Mouse (Mus musculus) midbrain, embryonic 16.5 days (tissue): ENCODE results near the gene Prpf31. TPM values are rescaled to one million over a fixed set of nuclear protein-coding genes. Genes with fewer than 3 reads are reported as not detected.
A peak's percentile ranks its signal among the peaks of the same experiment; 100 is the strongest.

ENCODE experiments used
- ATAC-seq: fragments of 200-750 bp; cut with Nextera tagmentation; 2 replicates; pipeline ENCODE4 v1.8.0; 2017; ENCODE audit warnings: moderate TSS enrichment
- H3K27ac ChIP-seq: fragments of 300-500 bp; sonication (generic); 2 replicates; pipeline ENCODE4 v1.5.1; 2014; ENCODE audit warnings: mild to moderate bottlenecking, low read length, mixed read lengths
- H3K27me3 ChIP-seq: fragments of 300-500 bp; sonication (generic); 2 replicates; pipeline ENCODE4 v1.6.1; 2014; ENCODE audit warnings: low read depth, low read length, mixed read lengths; ENCODE audit not compliant: control insufficient read depth, insufficient read depth
- H3K36me3 ChIP-seq: fragments of 300-500 bp; sonication (generic); 2 replicates; pipeline ENCODE4 v1.6.1; 2014; ENCODE audit warnings: mild to moderate bottlenecking, low read length, moderate library complexity, mixed read lengths; ENCODE audit not compliant: control insufficient read depth, insufficient read depth
- H3K4me1 ChIP-seq: fragments of 300-500 bp; sonication (generic); 2 replicates; pipeline ENCODE4 v1.6.1; 2014; ENCODE audit warnings: mild to moderate bottlenecking, low read length, mixed read lengths; ENCODE audit not compliant: control insufficient read depth, insufficient read depth
- H3K4me2 ChIP-seq: fragments of 300-500 bp; sonication (generic); 2 replicates; pipeline ENCODE4 v1.6.1; 2014; ENCODE audit warnings: mild to moderate bottlenecking, low read length, mixed read lengths
- H3K4me3 ChIP-seq: fragments of 300-500 bp; sonication (generic); 2 replicates; pipeline ENCODE4 v1.5.1; 2014; ENCODE audit warnings: low read depth, mild to moderate bottlenecking, low read length, moderate library complexity, mixed read lengths
- H3K9ac ChIP-seq: fragments of 300-500 bp; sonication (generic); 2 replicates; pipeline ENCODE4 v1.6.1; 2014; ENCODE audit warnings: low read depth, low read length, mixed read lengths
- H3K9me3 ChIP-seq: fragments of 300-500 bp; sonication (generic); replicated peaks from 2 replicates; pipeline ENCODE4 v1.6.1; 2014; ENCODE audit warnings: mild to moderate bottlenecking, low read length, mixed read lengths; ENCODE audit not compliant: control insufficient read depth, poor library complexity, severe bottlenecking
- WGBS: fragments of 180-500 bp; shearing (Covaris S2); extraction: QIAGEN DNeasy Blood & Tissue Kit; methylation state at CpG from one replicate; pipeline ENCODE4 v1.1.7; 2014; 5-methylcytosine and 5-hydroxymethylcytosine counted together
- polyA plus RNA-seq: library from polyadenylated mRNA; unstranded; fragments of >200 nt; fragmentation: Nextera tagmentation; extraction: Ambion mirVana; gene quantifications from 2 replicates; pipeline ENCODE4 v1.2.1, GENCODE M21; 2015

Prpf31 gene
- polyA plus RNA-seq, 1 experiment from 2014 or later, result 86.7 TPM

- peak within 1 kb of the TSS; percentile 94 for H3K27ac ChIP-seq
- H3K9me3 ChIP-seq, result no peaks in the 10 kb centered on the region
- H3K4me2 ChIP-seq, result peak within 1 kb of the TSS; percentile 76
- peak; percentile 98 for ATAC-seq
- peak within 1 kb of the TSS; percentile 96 for H3K9ac ChIP-seq
- peaks cover 37% of the 10 kb centered on the region for H3K4me1 ChIP-seq
- peak within 1 kb of the TSS; percentile 95 for H3K4me3 ChIP-seq
- no peaks in the 10 kb centered on the region for H3K27me3 ChIP-seq
- H3K36me3 ChIP-seq, result peaks cover 7% of the 10 kb centered on the region
- under 1% methylated on average over 51 of the region's 58 CpGs for WGBS
Observed at GRCm38 (mm10) chr7:3644672-3645487, 15.1 kb downstream of the Prpf31 start, which contains the start of gene Cnot3. Gene Cnot3, plus strand, starts transcription at chr7:3645268.

- ATAC-seq, result peak; percentile 6
- Histone ChIP-seq H3K4me2 (peak overlapping the region; percentile 76), H3K36me3 (peaks cover 5% of the 10 kb centered on the region), H3K9ac (peak overlapping the region; percentile 96), H3K4me3 (peak overlapping the region; percentile 95), H3K9me3 (no peaks in the 10 kb centered on the region), H3K27me3 (no peaks in the 10 kb centered on the region), H3K27ac (peak overlapping the region; percentile 94), H3K4me1 (peaks cover 37% of the 10 kb centered on the region)
- WGBS, result 0% methylated on average over 53 of the region's 58 CpGs
Observed at GRCm38 (mm10) chr7:3645488-3646025, 15.8 kb downstream of the Prpf31 start.

- ATAC-seq, result no peak
- no peaks in the 10 kb centered on the region for H3K9me3 ChIP-seq
- H3K27me3 ChIP-seq, result no peaks in the 10 kb centered on the region
- H3K4me1 ChIP-seq, result peaks cover 37% of the 10 kb centered on the region
- H3K36me3 ChIP-seq, result peaks cover 6% of the 10 kb centered on the region
- H3K27ac ChIP-seq, result peak overlapping the region; percentile 94; the same call in 1 of the 2 replicates
- H3K4me3 ChIP-seq, result peak overlapping the region; percentile 95
- peak overlapping the region; percentile 76 for H3K4me2 ChIP-seq
- 27% methylated on average over 9 of the region's 9 CpGs for WGBS
- H3K9ac ChIP-seq, result peak overlapping the region; percentile 96
Observed at GRCm38 (mm10) chr7:3646188-3646587, 16.4 kb downstream of the Prpf31 start.

DNA sequence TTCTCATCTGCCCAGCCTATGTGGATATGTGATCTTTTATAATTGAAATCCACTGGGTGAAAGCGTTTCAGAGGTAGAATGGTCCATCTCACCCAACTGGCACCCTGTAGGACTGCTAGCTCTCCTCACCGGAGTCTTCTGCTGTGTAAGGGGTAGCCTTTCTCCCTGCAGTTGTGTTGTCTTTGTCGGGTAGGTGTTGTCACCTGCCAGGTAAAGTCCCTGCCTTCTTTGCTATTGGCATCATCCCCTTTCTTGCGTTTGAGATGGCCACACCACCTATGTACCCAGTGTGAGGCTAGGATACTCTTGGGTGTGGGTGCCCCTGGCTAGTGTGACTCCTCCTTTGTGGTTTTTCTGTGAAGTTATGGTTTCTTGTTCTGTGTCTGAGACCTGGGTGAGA lies 16.9 kb downstream of the Prpf31 start:
- H3K9ac ChIP-seq, result peak overlapping the region; percentile 96
- peak overlapping the region; percentile 95 for H3K4me3 ChIP-seq
- no peak for ATAC-seq
- peaks cover 37% of the 10 kb centered on the region for H3K4me1 ChIP-seq
- WGBS, result 69% methylated on average over 4 of the region's 4 CpGs
- no peaks in the 10 kb centered on the region for H3K9me3 ChIP-seq
- H3K27ac ChIP-seq, result no peak overlapping the region
- peak overlapping the region; percentile 76 for H3K4me2 ChIP-seq
- H3K36me3 ChIP-seq, result peaks cover 11% of the 10 kb centered on the region
- H3K27me3 ChIP-seq, result no peaks in the 10 kb centered on the region

DNA sequence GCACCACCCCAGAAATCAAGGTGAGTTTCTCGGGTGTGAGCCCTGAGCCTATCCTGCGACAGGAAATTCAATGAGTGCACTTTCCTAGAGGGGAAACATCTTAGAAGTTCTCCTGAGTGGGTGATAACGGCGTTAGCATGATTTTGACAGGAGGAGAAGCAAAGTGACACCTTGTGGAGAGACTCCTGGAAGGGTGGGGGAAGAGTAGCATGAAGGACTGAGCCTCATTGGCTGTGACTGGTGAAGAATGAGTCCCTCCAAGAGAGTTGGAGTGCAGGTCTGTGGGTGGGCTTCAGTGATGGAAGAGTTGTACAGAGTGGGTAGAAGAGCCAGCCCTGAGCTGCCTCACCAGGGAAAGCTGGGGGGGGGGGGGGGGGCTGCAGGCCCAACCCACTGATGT lies 27.2 kb downstream of the Prpf31 start:
- no peaks in the 10 kb centered on the region for H3K4me1 ChIP-seq
- no peaks in the 10 kb centered on the region for H3K27me3 ChIP-seq
- 90% methylated on average over 4 of the region's 4 CpGs for WGBS
- H3K27ac ChIP-seq, result no peak overlapping the region
- no peak for ATAC-seq
- no peak overlapping the region for H3K4me2 ChIP-seq
- no peak overlapping the region for H3K4me3 ChIP-seq
- H3K36me3 ChIP-seq, result peaks cover 52% of the 10 kb centered on the region
- H3K9me3 ChIP-seq, result no peaks in the 10 kb centered on the region
- no peak overlapping the region for H3K9ac ChIP-seq

DNA sequence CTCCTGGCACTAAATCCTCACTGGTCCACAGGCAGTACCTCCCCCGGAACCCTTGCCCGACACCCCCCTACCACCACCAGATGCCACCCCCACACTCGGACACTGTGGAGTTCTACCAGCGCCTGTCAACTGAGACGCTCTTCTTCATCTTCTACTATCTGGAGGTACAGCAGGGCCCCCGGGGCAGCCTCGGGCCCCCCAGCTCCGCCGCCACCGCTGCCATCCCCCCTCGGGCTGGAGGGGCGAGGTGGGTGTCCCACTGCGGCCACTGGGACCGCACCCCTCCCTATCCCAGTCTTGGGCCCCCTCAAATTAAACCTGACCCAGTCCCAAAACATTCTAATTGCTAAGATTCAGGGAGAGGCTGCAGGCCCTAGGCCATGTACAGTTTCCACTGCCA lies 28.8 kb downstream of the Prpf31 start:
- Histone ChIP-seq H3K4me2 (no peak overlapping the region), H3K4me3 (no peak overlapping the region), H3K4me1 (peaks cover 1% of the 10 kb centered on the region; the same call in 1 of the 2 replicates), H3K36me3 (peaks cover 46% of the 10 kb centered on the region), H3K9ac (no peak overlapping the region), H3K27ac (no peak overlapping the region), H3K9me3 (no peaks in the 10 kb centered on the region), H3K27me3 (no peaks in the 10 kb centered on the region)
- ATAC-seq, result no peak
- 96% methylated on average over 14 of the region's 14 CpGs for WGBS

DNA sequence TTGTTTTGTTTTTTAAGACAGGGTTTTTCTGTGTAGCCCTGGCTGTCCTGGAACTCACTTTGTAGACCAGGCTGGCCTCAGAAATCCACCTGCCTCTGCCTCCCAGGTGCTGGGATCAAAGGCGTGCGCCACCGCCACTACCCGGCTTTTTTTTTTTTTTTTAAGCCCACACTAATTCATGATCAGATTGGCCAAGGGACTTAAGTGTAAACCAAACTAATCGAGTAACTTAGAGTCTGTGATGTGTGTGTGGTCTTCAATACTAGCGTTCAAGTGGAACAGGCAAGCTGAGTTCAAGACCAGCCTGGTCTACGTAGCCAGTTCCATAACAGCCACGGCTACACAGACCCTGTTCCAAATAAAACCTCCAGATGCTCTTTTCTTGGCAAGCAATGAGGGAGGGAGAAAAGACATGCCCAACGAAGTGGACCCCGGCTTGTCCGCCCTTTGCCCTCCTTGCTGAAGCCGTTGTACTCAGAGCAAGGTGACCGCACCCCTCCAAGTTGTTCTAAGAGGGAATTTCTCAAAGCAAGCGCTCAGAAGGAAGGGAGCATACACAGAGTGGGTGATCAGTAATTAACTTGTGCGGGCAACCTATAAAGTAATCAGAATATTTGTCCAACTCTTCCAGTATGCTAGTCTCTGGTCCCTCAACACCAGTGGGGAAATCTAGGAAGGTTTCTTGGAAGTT lies 34.9 kb downstream of the Prpf31 start:
- peaks cover 14% of the 10 kb centered on the region for H3K36me3 ChIP-seq
- no peaks in the 10 kb centered on the region for H3K27me3 ChIP-seq
- H3K4me2 ChIP-seq, result peak overlapping the region; percentile 93
- H3K4me1 ChIP-seq, result peaks cover 21% of the 10 kb centered on the region
- ATAC-seq, result peak; percentile 23
- H3K9ac ChIP-seq, result peak overlapping the region; percentile 78
- H3K27ac ChIP-seq, result peak overlapping the region; percentile 80
- peak overlapping the region; percentile 79 for H3K4me3 ChIP-seq
- 33% methylated on average over 15 of the region's 15 CpGs for WGBS
- no peaks in the 10 kb centered on the region for H3K9me3 ChIP-seq

GRCm38 (mm10) chr7:3665215-3666114 lies 35.7 kb downstream of the Prpf31 start, which contains the start of gene Leng1:
Gene Leng1, minus strand, starts transcription at chr7:3665840.
- peak within 1 kb of the TSS; percentile 93 for H3K4me2 ChIP-seq
- ATAC-seq, result peak; percentile 99

More at GRCm38 (mm10) chr7:3665215-3666114, 35.7 kb downstream of the Prpf31 start, which contains the start of gene Leng1:
- Histone ChIP-seq H3K27ac (peak within 1 kb of the TSS; percentile 82), H3K9me3 (no peaks in the 10 kb centered on the region), H3K36me3 (peaks cover 6% of the 10 kb centered on the region; the same call in 1 of the 2 replicates), H3K4me1 (peaks cover 21% of the 10 kb centered on the region), H3K9ac (peak within 1 kb of the TSS; percentile 78), H3K27me3 (no peaks in the 10 kb centered on the region), H3K4me3 (peak within 1 kb of the TSS; percentile 79)
- WGBS, result 5% methylated on average over 45 of the region's 45 CpGs
